Mouse (Mus musculus): ENCODE results near the gene Lime1. TPM values are rescaled to one million over a fixed set of nuclear protein-coding genes. Genes with fewer than 3 reads are reported as not detected.

Lime1 gene
- polyA plus RNA-seq, 1 experiment from 2014 or later = 12.2 TPM

DNA sequence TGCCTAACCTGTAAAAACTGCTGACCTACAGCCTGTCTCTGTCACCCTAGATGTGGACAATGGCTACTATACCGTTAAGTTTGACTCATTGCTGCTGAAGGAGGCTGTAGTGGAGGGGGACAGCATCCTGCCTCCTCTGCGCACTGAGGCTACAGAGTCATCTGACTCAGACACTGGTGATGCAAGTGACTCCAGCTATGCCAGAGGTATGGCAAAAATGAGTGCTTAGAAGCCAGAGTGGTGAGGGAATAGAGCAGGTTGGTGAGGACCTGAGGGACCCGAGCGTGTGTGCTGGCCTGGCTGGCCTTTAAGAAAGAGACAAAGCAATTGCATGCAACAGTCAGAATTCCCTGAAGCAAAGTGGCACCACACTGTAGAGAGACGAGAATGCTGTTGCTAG is 1.2 kb upstream of the Lime1 start:
- Histone ChIP-seq H3K9me3 (ENCODE audit: low read length) (no peaks in the 10 kb centered on the region), H3K27me3 (replicated peaks; ENCODE audit: insufficient read depth, low read length) (no peaks in the 10 kb centered on the region), H3K4me1 (ENCODE audit: insufficient read depth, low read depth, low read length) (no peaks in the 10 kb centered on the region), H3K9ac (replicated peaks; ENCODE audit: low read depth) (no peak overlapping the region), H3K4me2 (replicated peaks; ENCODE audit: low read depth, low read length) (no peak overlapping the region), H3K4me3 (ENCODE audit: low read depth, low read length) (no peak overlapping the region), H3K27ac (ENCODE audit: low read length) (no peak overlapping the region), H3K36me3 (ENCODE audit: insufficient read depth, low read length) (peaks cover 28% of the 10 kb centered on the region)
- DNase-seq (ENCODE audit: low spot score) (no peak), ATAC-seq (no peak)
- TF ChIP-seq EP300 (IDR thresholded peaks at IDR 0.05) (no peak), CTCF (IDR thresholded peaks at IDR 0.05) (no peak)
- 88% methylated on average over 5 of the region's 5 CpGs for WGBS

DNA sequence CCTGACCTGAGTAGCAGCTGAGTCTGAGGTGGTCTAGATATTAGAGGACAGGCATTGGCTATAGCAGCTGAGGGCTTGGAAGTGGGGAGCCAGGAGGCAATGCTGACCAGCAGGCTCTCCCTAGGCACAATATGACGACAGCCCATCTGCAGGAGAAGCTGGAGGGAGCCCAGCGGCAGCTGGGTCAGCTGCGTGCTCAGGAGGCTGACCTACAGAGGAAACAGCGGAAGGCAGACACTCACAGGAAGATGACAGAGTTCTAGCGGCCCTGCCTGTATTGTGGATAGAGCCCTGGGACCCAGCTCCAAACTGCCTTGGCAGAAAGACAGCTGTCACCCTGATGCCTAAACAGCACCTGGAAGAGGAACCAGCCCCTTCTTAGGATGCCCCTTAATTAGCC is 373 bp downstream of the Lime1 start:
- no peaks in the 10 kb centered on the region for H3K9me3 ChIP-seq (ENCODE audit: low read length)
- WGBS = 70% methylated on average over 5 of the region's 5 CpGs
- TF ChIP-seq EP300 (IDR thresholded peaks at IDR 0.05) = no peak
- TF ChIP-seq CTCF (IDR thresholded peaks at IDR 0.05) = no peak
- no peak overlapping the region for H3K9ac ChIP-seq (replicated peaks; ENCODE audit: low read depth)
- H3K4me1 ChIP-seq (ENCODE audit: insufficient read depth, low read depth, low read length) = no peaks in the 10 kb centered on the region
- peaks cover 28% of the 10 kb centered on the region for H3K36me3 ChIP-seq (ENCODE audit: insufficient read depth, low read length)
- no peaks in the 10 kb centered on the region for H3K27me3 ChIP-seq (replicated peaks; ENCODE audit: insufficient read depth, low read length)
- no peak for ATAC-seq
- DNase-seq (ENCODE audit: low spot score) = no peak
- H3K4me3 ChIP-seq (ENCODE audit: low read depth, low read length) = no peak overlapping the region
- no peak overlapping the region for H3K27ac ChIP-seq (ENCODE audit: low read length)
- H3K4me2 ChIP-seq (replicated peaks; ENCODE audit: low read depth, low read length) = no peak overlapping the region

DNA sequence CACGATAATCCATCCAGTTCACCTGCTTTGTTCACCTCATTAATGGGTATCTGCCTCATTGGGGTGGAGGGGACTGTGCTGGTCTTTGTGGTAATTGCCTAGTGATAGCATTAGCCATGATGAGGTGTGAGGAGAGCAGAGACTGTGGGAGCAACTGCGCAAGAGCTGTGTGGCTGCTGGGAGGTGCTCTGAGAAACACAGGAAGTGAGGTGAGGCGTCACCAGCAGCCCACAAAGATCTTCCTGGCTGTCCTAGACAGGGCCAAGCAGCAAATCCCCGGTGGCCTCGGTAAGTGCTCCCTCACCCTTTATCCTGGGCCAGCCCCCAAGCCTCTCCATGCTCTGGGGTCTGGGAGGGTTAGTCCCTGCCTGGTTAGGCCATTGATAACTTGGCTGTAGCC is 1.2 kb downstream of the Lime1 start:
- Histone ChIP-seq H3K9me3 (ENCODE audit: low read length) (no peaks in the 10 kb centered on the region), H3K4me3 (ENCODE audit: low read depth, low read length) (no peak overlapping the region), H3K4me1 (ENCODE audit: insufficient read depth, low read depth, low read length) (no peaks in the 10 kb centered on the region; the same call in 1 of the 2 replicates), H3K27me3 (replicated peaks; ENCODE audit: insufficient read depth, low read length) (no peaks in the 10 kb centered on the region), H3K9ac (replicated peaks; ENCODE audit: low read depth) (no peak overlapping the region), H3K4me2 (replicated peaks; ENCODE audit: low read depth, low read length) (no peak overlapping the region), H3K36me3 (ENCODE audit: insufficient read depth, low read length) (peaks cover 28% of the 10 kb centered on the region), H3K27ac (ENCODE audit: low read length) (no peak overlapping the region)
- no peak for TF ChIP-seq EP300 (IDR thresholded peaks at IDR 0.05)
- TF ChIP-seq CTCF (IDR thresholded peaks at IDR 0.05) = no peak
- ATAC-seq (no peak), DNase-seq (ENCODE audit: low spot score) (no peak)
- WGBS = 78% methylated on average over 5 of the region's 5 CpGs

DNA sequence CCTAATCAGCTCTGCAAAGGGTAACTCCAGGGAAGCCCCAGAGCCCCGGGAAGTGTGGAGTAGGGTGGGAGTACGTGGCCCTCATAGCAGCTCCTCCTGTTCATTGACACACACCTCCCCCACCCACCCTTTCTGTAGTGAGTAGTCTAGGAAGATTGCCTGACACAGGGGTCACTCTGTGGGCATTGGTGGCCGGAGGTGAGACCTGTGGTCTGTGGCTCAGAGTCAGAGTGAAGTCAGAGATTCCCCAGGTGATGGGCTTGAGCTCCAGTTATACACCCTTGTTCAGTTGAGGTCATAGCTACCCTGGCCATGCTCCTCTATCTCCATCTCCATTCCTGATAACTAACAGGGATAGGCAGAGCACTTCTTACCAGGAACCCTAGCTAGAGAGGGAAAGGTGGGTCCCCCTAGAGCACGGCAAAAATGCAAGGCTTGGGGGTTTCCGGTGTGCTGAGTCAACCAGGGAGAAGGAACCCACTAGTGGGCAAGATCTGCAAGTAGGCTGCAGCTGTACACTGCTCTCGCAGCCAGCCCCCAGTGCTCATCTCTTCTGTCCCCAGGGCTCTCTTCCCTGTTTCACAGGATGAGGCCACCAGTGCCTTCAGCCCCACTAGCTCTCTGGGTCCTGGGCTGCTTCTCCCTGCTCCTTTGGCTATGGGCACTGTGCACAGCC is 1.9 kb downstream of the Lime1 start:
- Histone ChIP-seq H3K9me3 (ENCODE audit: low read length) (no peaks in the 10 kb centered on the region), H3K4me2 (replicated peaks; ENCODE audit: low read depth, low read length) (no peak overlapping the region), H3K27me3 (replicated peaks; ENCODE audit: insufficient read depth, low read length) (no peaks in the 10 kb centered on the region), H3K4me3 (ENCODE audit: low read depth, low read length) (no peak overlapping the region), H3K36me3 (ENCODE audit: insufficient read depth, low read length) (peaks cover 28% of the 10 kb centered on the region), H3K27ac (ENCODE audit: low read length) (no peak overlapping the region), H3K9ac (replicated peaks; ENCODE audit: low read depth) (no peak overlapping the region), H3K4me1 (ENCODE audit: insufficient read depth, low read depth, low read length) (no peaks in the 10 kb centered on the region; the same call in 1 of the 2 replicates)
- DNase-seq (ENCODE audit: low spot score) (no peak), ATAC-seq (no peak)
- no peak for TF ChIP-seq CTCF (IDR thresholded peaks at IDR 0.05)
- TF ChIP-seq EP300 (IDR thresholded peaks at IDR 0.05) = no peak
- WGBS = 89% methylated on average over 6 of the region's 6 CpGs

- Histone ChIP-seq H3K4me1 (ENCODE audit: insufficient read depth, low read depth, low read length) (no peaks in the 10 kb centered on the region; the same call in 1 of the 2 replicates), H3K9ac (replicated peaks; ENCODE audit: low read depth) (no peak overlapping the region), H3K36me3 (ENCODE audit: insufficient read depth, low read length) (peaks cover 25% of the 10 kb centered on the region), H3K4me2 (replicated peaks; ENCODE audit: low read depth, low read length) (no peak overlapping the region), H3K4me3 (ENCODE audit: low read depth, low read length) (no peak overlapping the region), H3K9me3 (ENCODE audit: low read length) (no peaks in the 10 kb centered on the region), H3K27me3 (replicated peaks; ENCODE audit: insufficient read depth, low read length) (no peaks in the 10 kb centered on the region), H3K27ac (ENCODE audit: low read length) (peak overlapping the region; percentile 76)
- TF ChIP-seq CTCF (IDR thresholded peaks at IDR 0.05) = no peak
- no peak for TF ChIP-seq EP300 (IDR thresholded peaks at IDR 0.05)
- peak; percentile 46 for DNase-seq (ENCODE audit: low spot score)
- WGBS = 55% methylated on average over 7 of the region's 7 CpGs
- peak; percentile 59 for ATAC-seq
Measured at GRCm38 (mm10) chr2:181384463-181384862, 4.6 kb downstream of the Lime1 start.

- no peak overlapping the region for H3K9ac ChIP-seq (replicated peaks; ENCODE audit: low read depth)
- peak; percentile 42; the same call in 1 of the 2 replicates for TF ChIP-seq EP300 (IDR thresholded peaks at IDR 0.05)
- TF ChIP-seq CTCF (IDR thresholded peaks at IDR 0.05) = no peak
- no peak overlapping the region for H3K4me3 ChIP-seq (ENCODE audit: low read depth, low read length)
- H3K27ac ChIP-seq (ENCODE audit: low read length) = peak overlapping the region; percentile 76
- H3K36me3 ChIP-seq (ENCODE audit: insufficient read depth, low read length) = peaks cover 20% of the 10 kb centered on the region
- ATAC-seq (peak; percentile 93), DNase-seq (ENCODE audit: low spot score) (peak; percentile 83)
- no peaks in the 10 kb centered on the region for H3K9me3 ChIP-seq (ENCODE audit: low read length)
- H3K4me1 ChIP-seq (ENCODE audit: insufficient read depth, low read depth, low read length) = no peaks in the 10 kb centered on the region; the same call in 1 of the 2 replicates
- WGBS = 51% methylated on average over 4 of the region's 4 CpGs
- no peak overlapping the region for H3K4me2 ChIP-seq (replicated peaks; ENCODE audit: low read depth, low read length)
- H3K27me3 ChIP-seq (replicated peaks; ENCODE audit: insufficient read depth, low read length) = no peaks in the 10 kb centered on the region
Measured at GRCm38 (mm10) chr2:181384919-181385391, 5.1 kb downstream of the Lime1 start.

Measured in lung, postnatal 0 days (tissue).